Mouse (Mus musculus): ENCODE data around the gene Creld1.

Creld1 gene

DNA sequence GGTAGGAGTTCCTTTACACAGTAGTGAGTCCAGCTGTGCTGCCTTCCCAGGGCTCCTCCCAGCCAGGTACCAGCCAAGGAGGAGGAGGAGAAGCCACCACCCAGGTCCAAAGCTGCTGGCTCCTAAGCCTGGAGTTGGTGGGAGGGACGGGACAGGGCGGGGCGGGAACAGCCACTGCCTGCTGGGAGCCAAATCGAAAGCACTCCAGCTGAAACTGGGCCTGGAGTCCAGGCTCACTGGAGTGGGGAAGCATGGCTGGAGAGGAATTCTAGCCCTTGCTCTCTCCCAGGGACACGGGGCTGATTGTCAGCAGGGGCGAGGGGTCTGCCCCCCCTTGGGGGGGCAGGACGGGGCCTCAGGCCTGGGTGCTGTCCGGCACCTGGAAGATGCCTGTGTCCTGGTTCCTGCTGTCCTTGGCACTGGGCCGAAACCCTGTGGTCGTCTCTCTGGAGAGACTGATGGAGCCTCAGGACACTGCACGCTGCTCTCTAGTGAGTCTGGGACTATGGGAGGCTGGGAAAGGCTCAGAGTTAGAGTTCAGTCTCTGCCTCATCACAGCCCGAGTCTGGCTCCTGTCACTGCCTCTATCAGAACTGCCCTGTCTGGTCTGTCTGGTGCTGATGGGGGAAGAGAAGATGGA is 11.7 kb upstream of the Creld1 start, which contains the start of gene Il17rc:
Gene Il17rc, plus strand, starts transcription at position 131 of the 640 bp plus-strand sequence.
- DNase-seq (ENCODE audit: low spot score in 2 of 2) = no peak

DNA sequence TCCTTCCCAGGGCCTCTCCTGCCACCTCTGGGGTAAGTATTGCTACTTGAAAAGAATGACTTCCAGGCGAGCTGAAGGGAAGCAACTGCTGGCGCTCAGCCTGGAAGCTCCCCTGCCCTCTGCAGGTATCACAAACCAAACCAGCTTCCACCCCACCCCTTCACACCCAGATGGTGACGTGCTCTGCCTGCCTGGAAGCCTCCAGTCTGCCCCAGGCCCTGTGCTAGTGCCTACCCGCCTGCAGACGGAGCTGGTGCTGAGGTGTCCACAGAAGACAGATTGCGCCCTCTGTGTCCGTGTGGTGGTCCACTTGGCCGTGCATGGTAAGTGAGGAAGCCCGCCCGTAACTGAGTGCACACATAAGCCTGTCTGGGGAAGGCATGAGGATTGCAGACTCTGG is 11.0 kb upstream of the Creld1 start:
- no peak for DNase-seq (ENCODE audit: low spot score in 2 of 2)

DNA sequence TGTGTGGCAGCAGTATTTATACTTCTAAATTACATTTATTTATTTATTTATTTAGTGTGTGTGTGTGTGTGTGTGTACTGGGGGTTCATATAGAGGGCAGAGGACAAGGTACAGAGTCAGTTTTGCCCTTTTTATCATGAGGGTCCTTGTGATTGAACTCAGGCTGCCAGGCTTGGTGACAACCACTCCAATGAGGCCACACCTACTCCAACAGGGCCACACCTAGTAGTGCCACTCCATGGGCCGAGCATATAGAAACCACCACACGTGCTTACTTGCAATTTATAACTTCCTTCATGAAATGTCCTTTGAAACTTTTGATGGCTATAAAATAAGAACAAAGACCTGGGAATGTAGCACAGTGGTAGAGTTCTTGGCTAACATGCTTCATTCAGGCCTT is 9.9 kb upstream of the Creld1 start:
- DNase-seq (ENCODE audit: low spot score in 2 of 2) = no peak

DNA sequence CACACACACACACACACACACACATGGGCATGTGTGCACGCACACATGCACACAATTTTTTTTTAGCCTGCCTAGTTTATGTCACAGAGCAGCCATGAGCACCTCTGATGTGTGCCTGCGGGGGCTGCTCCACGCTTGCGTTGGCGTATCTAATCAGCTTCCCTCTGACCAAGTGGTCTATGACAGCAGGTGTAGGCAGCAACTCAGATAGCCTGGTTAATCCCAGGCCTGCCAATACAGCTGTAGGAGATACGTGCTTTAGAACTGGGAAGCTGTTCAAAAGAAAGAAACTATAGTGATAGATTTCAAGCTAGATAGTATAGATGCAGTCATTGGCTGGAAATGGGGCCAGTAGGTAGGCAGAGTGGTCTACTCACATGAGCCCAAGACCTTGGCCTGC is 9.4 kb upstream of the Creld1 start:
- no peak for DNase-seq (ENCODE audit: low spot score in 2 of 2)

DNA sequence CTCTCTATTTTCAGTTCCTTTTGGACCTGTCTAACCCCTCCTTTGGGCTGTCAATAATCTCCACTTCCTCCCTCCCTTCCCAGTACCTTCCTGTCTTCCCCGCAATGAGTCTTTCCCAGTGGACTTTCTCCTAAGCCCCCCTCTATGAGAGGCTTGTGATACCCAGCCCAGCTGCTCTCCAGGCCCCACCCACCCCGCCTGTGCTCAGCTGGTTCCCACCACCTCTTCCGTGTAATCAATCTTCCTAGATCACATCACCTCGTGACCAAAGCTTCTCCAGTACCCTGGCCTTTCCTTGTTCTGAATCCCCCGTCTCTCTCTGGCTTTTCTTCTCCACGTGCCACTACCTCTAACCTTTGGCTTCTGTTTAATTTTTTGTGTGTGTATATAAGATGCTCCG is 5.7 kb upstream of the Creld1 start:
- no peak for DNase-seq (ENCODE audit: low spot score in 2 of 2)

DNA sequence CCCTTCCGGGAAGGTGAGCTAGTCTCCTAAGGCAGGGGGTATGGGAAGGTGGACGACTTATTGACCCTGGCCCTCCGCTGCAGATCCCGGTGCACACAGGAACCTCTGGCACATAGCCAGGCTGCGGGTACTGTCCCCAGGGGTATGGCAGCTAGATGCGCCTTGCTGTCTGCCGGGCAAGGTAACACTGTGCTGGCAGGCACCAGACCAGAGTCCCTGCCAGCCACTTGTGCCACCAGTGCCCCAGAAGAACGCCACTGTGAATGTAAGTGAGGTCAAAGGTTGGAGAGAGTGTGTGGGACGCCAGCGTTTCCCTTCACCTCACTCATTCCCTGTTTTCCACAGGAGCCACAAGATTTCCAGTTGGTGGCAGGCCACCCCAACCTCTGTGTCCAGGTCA is 4.2 kb upstream of the Creld1 start:
- DNase-seq (ENCODE audit: low spot score in 2 of 2) = no peak

DNA sequence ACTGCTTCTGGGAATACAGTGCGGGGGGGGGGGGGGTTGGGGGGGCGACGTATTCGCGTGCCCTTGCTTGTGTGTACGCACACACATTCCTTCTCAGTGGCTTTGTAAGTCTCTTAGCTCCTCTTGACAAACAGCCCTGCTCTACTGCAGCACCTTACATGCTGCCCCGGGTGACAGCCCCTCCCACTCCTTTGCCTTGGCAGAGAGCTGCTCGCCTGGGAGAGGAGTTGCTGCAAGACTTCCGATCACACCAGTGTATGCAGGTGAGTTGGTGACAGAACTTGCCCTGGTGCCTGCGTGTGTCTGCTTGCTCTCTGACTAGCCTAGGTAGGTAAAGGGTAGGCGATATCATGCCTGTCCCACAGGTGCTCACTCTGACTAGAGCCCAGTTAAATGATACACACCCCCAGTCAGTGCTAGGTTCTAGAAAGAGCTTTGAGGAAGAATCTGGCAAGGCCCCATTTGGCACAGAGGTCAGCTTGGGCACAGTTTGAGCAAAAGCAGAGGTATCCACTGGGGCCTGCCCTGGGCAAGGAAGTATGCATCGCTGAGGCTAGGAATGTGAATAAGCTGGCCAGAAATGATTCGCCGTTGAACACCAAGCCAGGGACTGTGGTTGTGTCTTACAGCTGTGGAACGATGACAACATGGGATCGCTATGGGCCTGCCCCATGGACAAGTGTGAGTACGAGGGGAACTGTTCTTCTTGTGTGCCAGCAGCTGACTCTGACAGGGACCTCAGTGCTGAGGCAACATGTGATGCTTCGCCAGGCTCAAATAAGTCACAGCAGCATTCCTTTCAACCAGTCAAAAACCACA is 2.3 kb upstream of the Creld1 start:
- DNase-seq (ENCODE audit: low spot score in 2 of 2) = no peak

DNA sequence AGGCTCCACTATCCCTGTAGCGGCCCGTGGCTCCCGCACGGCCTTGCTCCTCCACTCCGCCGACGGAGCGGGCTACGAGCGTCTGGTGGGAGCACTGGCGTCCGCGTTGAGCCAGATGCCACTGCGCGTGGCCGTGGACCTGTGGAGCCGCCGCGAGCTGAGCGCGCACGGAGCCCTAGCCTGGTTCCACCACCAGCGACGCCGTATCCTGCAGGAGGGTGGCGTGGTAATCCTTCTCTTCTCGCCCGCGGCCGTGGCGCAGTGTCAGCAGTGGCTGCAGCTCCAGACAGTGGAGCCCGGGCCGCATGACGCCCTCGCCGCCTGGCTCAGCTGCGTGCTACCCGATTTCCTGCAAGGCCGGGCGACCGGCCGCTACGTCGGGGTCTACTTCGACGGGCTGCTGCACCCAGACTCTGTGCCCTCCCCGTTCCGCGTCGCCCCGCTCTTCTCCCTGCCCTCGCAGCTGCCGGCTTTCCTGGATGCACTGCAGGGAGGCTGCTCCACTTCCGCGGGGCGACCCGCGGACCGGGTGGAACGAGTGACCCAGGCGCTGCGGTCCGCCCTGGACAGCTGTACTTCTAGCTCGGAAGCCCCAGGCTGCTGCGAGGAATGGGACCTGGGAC is 509 bp upstream of the Creld1 start:
- DNase-seq (ENCODE audit: low spot score in 2 of 2) = peak; percentile 27 to 32

DNA sequence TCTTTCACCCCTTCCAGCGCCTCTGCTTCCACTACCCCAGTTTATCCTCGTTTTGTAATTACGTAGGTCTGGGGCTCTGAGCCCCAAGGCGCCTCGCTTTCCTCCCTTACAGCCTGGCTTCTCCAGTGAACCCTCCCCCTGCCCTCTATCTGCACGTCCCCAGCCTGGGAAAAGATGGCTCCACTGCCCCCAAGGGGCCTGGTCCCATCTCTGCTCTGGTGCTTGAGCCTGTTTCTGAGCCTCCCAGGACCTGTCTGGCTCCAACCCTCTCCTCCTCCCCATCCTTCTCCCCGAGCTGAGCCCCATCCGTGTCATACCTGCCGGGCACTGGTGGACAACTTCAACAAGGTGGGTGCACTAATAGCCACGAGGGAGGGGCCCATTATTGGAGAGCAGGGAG is 632 bp downstream of the Creld1 start:
- DNase-seq (ENCODE audit: low spot score in 2 of 2) = no peak

DNA sequence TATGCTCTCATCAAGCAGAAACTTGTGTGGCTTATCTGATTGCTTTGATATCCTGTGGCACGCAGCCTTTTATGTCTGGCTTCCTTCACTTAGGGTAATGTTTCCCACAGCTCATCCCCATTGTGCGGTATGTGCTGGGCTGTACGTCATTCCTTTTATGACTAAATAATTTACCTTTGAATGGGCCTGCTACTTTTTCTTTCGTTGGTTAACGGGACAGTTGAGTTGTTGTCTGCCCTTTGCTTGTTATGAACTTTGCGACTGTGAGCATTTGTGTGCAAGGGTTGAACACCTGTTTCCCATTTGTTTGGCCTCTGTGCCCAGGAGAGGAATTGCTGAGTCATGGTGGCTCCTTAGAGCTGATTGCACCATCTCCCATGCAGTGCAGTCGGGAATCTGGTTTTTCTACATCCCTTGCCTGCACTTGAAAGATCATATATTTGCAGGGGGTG is 4.1 kb downstream of the Creld1 start:
- no peak for DNase-seq (ENCODE audit: low spot score in 2 of 2)

DNA sequence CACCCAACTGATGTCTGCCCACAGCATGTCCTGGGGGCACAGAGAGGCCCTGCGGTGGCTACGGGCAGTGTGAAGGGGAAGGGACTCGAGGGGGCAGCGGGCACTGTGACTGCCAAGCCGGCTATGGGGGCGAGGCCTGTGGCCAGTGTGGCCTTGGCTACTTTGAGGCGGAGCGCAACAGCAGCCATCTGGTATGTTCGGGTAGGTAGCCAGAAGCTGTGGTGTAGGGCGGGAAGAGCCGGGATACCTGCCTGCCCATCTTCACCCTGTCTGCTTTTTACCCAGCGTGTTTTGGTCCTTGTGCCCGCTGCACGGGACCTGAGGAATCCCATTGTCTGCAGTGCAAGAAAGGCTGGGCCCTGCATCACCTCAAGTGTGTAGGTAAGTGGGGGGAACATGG is 6.3 kb downstream of the Creld1 start:
- DNase-seq (ENCODE audit: low spot score in 2 of 2) = no peak

DNA sequence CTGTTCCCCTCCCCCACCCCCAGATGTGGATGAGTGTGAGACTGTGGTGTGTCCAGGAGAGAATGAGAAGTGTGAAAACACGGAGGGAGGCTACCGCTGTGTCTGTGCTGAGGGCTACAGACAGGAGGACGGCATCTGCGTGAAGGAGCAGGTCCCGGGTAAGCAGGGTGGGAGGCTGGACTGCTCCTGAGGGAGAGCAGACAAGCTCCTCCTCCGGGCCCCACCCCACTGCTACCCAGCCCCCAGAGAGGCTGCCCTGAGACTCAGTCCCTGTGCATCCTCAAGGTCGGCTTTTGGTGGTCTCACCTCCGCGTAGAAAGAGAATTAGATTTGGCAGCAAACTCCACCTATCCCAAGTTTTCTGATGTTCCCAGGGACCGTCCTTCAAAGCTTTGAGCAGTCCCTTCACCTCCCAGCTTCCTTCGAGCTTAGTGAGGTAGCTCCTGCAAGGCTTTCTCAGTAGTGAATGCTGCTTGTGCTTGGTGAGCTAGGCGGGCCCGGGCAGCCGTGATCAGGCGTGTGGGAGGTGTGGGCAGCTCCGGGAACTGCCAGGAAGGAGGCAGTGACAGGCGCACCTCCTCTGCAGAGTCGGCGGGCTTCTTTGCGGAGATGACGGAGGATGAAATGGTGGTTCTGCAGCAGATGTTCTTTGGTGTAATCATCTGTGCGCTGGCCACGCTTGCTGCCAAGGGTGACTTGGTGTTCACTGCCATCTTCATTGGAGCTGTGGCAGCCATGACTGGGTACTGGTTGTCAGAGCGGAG is 9.2 kb downstream of the Creld1 start:
- DNase-seq (ENCODE audit: low spot score in 2 of 2) = no peak

DNA sequence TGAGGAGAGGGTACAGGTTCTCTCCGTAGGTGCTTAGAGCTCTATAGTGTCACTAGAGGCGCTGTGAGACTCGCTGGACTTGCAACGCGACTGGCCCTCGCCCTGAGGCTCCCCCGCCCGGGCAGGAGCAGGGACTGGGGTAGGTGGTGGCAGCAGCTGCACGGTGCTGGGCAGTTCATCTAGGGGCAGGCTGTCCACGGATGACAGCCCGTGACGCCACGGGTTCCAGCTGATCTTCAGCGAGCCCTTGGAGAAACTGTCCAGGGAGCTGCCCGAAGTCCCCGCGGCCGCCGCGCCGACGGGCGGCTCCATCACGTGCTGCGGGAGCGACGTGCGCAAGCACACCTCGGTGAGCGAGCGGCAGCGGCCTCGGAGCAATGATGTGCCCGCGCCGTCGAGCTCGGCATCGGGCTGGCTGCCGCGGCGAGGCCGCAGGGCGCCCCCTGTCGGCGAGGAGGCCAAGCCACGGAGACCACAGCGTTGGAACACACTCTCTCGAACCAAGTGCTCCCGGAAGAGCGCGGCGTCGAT is 11.2 kb downstream of the Creld1 start:
- DNase-seq (ENCODE audit: low spot score in 2 of 2) = peak; percentile 71 to 87

DNA sequence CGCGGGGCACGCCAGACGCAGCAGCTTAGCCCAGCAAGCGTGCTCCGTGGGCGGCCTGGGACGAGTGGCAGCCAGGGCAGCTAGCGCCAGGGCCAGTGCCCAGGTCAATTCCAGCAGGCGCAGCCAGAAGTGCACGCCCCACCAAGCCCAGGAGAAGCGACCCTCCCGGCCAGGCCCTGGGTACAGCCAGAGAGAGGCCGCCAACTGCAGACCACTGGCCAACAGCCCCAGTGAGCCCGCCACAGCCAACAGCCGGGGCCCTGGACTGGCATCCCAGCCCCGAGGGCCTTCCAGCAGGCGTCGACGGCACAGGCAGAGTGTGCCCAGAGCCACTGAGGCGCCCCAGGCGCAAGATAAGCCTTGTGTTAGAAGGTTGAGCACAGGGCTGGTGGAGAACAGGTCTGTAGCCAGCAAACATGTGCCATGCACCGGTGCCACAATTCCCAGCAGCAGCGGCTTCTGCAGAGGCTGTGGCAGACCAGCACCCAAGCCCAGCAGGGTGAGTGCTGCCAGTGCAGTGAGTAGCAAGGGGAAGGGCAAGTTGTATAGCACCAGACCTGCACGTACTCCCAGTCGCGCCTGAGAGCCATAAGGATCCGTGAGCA is 12.1 kb downstream of the Creld1 start:
- no peak for DNase-seq (ENCODE audit: low spot score in 2 of 2)

DNA sequence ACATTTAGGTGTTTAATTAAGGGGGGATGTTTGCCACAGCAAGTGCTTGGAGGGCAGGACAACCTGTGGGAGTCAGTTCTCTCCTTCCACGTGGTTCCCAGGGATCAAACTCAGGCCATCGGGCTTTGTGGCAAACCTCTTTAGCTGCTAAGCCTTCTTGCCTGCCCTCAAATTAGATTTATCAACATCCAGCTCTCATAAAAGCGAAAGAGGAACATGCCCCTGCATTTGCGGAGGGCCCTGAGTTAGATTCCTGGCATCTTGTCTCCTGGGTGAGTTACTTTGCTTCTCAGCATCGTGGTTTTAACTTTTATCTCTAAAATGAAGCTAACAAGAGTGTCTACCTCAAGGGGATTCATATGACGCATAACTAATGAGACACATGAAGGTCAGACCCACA is 16.2 kb downstream of the Creld1 start:
- no peak for DNase-seq (ENCODE audit: low spot score in 2 of 2)

DNA sequence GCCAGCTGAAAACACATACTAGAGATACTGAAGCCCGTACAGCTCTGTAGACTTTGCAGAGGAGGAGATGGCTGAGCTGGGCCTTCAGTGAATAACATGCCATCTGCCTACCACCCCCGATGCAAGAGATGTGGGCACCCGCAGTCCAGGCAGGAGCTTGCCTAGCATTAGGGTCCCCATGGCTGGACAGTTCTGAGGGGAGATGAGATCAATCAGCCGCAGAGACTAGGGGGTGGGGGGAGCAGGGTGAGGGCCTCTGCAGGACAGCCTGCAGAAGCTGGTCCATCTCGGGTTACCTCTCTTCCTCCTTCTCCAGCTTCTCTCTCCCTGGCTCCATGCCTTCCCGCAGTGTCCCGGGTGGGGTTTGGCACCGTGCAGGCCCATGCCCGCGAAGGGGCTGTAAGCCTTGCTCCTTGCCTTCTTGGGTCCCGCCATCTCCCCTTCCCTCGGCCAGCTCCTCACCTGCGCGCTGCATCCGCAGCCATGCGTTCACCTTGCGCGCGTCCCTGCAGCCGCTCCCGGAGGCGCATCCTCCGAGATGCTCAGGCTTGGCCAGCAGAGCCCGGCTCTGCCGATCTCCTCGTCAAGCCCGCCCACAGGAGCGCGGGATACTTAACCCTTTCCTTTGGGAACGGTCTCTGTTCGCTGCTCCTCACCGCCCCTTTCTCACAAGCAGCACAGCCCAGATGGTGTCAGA is 18.4 kb downstream of the Creld1 start, which contains the start of gene Prrt3:
Gene Prrt3, minus strand, starts transcription at position 544 of the 697 bp plus-strand sequence.
- DNase-seq (ENCODE audit: low spot score in 2 of 2) = no peak

DNA sequence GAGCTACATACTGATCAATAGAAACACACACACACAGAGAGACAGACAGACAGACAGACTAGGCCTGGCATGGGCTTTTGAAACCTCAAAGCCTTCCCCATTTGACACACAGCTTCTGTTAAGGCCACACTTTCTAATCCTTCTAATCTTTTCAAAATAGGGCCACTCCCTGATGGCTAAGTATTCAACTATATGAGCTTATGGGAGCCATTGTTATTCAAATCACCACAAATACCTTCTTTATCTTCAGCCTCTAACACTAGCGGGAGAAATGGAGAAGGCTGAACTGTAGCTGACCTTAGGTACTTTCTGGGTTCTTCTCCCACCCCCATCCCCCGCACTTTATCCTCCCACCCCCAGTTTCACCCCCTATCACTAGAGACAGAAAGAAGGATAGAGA is 19.7 kb downstream of the Creld1 start:
- DNase-seq (ENCODE audit: low spot score in 2 of 2) = no peak

DNA sequence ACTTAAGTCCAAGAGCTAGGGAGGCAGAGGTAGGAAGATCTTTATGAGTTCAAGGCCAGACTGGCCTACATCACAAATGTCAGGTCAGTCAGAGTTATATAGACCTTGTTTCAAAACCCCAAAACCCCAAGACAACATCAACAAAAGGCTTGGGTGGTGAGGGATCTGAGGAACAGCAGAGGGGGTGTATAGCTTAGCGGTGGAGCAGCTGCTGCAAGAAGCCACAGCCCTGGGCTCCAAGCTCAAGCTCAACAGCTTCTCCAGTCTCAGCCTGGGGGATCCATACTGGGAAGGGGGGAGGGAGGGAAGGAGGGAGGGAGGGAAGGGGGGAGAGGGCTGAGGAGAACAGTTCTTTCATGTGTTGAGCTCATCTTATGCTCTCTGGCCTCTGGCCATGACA is 22.6 kb downstream of the Creld1 start:
- no peak for DNase-seq (ENCODE audit: low spot score in 2 of 2)

DNA sequence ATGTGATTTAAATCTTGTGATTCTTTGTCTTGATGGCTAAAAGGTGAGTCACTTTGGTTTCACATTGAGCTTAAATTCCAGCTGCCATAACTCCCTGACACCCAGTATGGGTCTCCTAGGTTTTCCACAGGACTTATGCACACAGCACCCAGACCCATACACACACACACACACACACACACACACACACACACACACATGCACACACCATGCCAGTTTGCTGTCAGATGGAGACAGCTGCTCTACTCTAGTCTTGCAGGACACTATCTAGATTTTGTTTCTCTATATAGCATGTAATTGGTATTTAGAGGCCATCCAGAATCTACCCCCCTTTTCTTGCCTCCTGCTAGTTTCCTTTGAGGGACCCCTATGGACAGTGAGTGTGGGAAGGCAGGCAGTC is 24.0 kb downstream of the Creld1 start:
- DNase-seq (ENCODE audit: low spot score in 2 of 2) = no peak

DNA sequence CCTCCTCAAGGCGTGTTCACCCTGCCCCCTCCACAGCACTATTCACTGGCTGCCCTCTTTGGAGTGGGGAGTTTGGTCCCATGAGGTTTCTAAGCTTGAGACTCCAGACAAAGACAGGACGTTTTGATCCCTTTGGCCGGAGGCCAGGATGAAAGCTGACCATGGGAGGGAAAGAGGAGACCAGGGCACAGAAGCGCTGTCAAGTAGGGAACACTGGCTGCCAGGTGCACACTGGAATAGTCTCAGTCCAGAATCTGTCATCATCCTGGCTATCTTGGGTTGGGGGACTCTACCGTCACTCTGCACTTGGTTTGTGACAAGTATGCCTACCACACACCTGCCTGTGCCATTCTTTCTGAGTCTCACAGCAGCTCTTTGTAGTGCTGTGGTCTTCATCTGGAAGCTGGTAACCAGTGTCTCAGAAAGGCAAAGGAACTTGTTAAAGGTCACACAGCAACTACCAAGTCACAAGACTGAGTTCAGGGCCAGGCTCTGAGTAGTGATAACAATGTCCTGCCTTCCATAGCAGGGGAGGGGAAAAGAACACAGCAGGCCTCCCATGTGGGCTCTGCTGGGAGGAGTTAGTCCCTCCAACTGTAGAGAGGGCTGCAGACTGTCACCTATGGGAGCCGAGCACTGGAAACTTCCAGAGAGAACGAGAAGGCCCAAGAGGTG is 25.3 kb downstream of the Creld1 start:
- DNase-seq (ENCODE audit: low spot score in 2 of 2) = no peak

All from thymus, postnatal 10 days (tissue).